Comparison of ENCODE assay signal across 10 mouse cellular contexts in the genomic region with DNA sequence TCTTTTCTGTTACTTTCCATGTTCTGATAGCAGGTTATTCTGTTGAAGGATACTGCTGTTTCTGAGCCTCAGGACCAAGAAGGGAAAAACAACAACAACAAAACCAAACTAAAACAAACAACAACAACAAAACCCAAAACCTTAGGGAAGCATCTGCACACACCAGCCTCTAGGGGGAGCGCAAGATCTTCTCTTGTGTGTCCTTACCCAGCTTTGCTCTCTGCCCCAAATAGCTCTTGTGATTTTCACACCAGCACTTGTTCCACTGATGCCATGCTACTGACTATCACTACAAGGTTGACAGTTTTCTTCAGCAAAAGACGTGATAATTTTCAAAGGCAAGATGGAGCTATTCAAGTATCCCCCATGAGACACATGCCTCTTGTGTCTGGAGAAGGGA. TPM values are rescaled to one million over a fixed set of nuclear protein-coding genes. Genes with fewer than 3 reads are reported as not detected.
DNase-seq lines count a peak whose midpoint lies in the region; ATAC-seq and TF ChIP-seq lines count a peak whose summit lies in the region.
"Had no signal": no experiment of that assay in that cellular context is flagged by ENCODE, and none has a peak within 500 bp of the region (broad histone marks: within the 10 kb centered on the region; RNA-seq: fewer than 3 reads in every experiment).

No protein-coding gene starts in this region.

- H3K4me3 ChIP-seq in forebrain, embryonic 10.5 days, result no peak overlapping the region
- no peak overlapping the region for H3K4me3 ChIP-seq in forebrain, embryonic 16.5 days (replicated peaks; ENCODE audit: low read length)
- no peak overlapping the region for H3K4me3 ChIP-seq in midbrain, postnatal 0 days (ENCODE audit: low read depth, low read length)
- H3K4me3 ChIP-seq: heart, embryonic 15.5 days had no signal

- H3K27ac ChIP-seq in forebrain, embryonic 10.5 days, result no peak overlapping the region
- no peak overlapping the region for H3K27ac ChIP-seq in forebrain, embryonic 16.5 days (ENCODE audit: low read length)
- no peak overlapping the region for H3K27ac ChIP-seq in midbrain, postnatal 0 days (ENCODE audit: low read depth, low read length)
- H3K27ac ChIP-seq: heart, embryonic 15.5 days had no signal

- 18% methylated on average over 2 of the region's 2 CpGs for WGBS in forebrain, embryonic 10.5 days
- WGBS in forebrain, embryonic 16.5 days, result 11% methylated on average over 2 of the region's 2 CpGs
- WGBS in midbrain, postnatal 0 days, result 17% methylated on average over 2 of the region's 2 CpGs

- TF ChIP-seq CTCF in midbrain, postnatal 0 days (IDR thresholded peaks at IDR 0.05), result peak; percentile 72

- ATAC-seq in forebrain, embryonic 16.5 days, result no peak
- no peak for ATAC-seq in midbrain, postnatal 0 days (ENCODE audit: low FRiP score)

- H3K4me1 ChIP-seq in forebrain, embryonic 10.5 days, result no peaks in the 10 kb centered on the region
- H3K4me1 ChIP-seq in forebrain, embryonic 16.5 days (replicated peaks; ENCODE audit: control insufficient read depth, insufficient read depth, low read length), result no peaks in the 10 kb centered on the region
- H3K4me1 ChIP-seq in midbrain, postnatal 0 days (ENCODE audit: insufficient read depth, low read length), result no peaks in the 10 kb centered on the region
- H3K4me1 ChIP-seq: heart, embryonic 15.5 days had no signal

- peak; percentile 23 for DNase-seq in forebrain, embryonic 10.5 days (ENCODE audit: extremely low spot score, low spot score)
- peak; percentile 43 for DNase-seq in testis, postnatal 10 days (ENCODE audit: low spot score)
- DNase-seq in testis, postnatal 14 days (ENCODE audit: low spot score), result no peak
- peak; percentile 77 for DNase-seq in embryo, embryonic 11 days
- DNase-seq in kidney, postnatal 25 days, result peak; percentile 40 to 45
- peak; percentile 62 for DNase-seq in midbrain, postnatal 0 days (ENCODE audit: low spot score)
- DNase-seq in spleen, postnatal 36 days (ENCODE audit: low spot score in 2 of 2), result no peak

- no peaks in the 10 kb centered on the region for H3K9me3 ChIP-seq in forebrain, embryonic 10.5 days
- H3K9me3 ChIP-seq in forebrain, embryonic 16.5 days (ENCODE audit: control insufficient read depth, low read length), result no peaks in the 10 kb centered on the region
- no peaks in the 10 kb centered on the region for H3K9me3 ChIP-seq in midbrain, postnatal 0 days (ENCODE audit: low read length)
- H3K9me3 ChIP-seq: heart, embryonic 15.5 days had no signal

- no peak overlapping the region for H3K4me2 ChIP-seq in forebrain, embryonic 16.5 days (ENCODE audit: low read length)
- no peak overlapping the region for H3K4me2 ChIP-seq in midbrain, postnatal 0 days (ENCODE audit: low read depth, low read length, poor library complexity, severe bottlenecking)
- H3K4me2 ChIP-seq: heart, embryonic 15.5 days had no signal

- no peaks in the 10 kb centered on the region for H3K36me3 ChIP-seq in forebrain, embryonic 10.5 days (replicated peaks)
- H3K36me3 ChIP-seq in forebrain, embryonic 16.5 days (ENCODE audit: control insufficient read depth, insufficient read depth), result no peaks in the 10 kb centered on the region
- no peaks in the 10 kb centered on the region for H3K36me3 ChIP-seq in midbrain, postnatal 0 days (ENCODE audit: insufficient read depth, low read length)
- H3K36me3 ChIP-seq: heart, embryonic 15.5 days had no signal

- no peak overlapping the region for H3K9ac ChIP-seq in forebrain, embryonic 16.5 days (replicated peaks; ENCODE audit: low read depth, low read length)
- H3K9ac ChIP-seq in midbrain, postnatal 0 days (replicated peaks; ENCODE audit: low read length, poor library complexity, severe bottlenecking), result no peak overlapping the region
- H3K9ac ChIP-seq: heart, embryonic 15.5 days had no signal

- H3K27me3 ChIP-seq in forebrain, embryonic 10.5 days (ENCODE audit: poor library complexity, severe bottlenecking), result no peaks in the 10 kb centered on the region
- H3K27me3 ChIP-seq in forebrain, embryonic 16.5 days (replicated peaks; ENCODE audit: control insufficient read depth, insufficient read depth, low read length), result no peaks in the 10 kb centered on the region
- H3K27me3 ChIP-seq in midbrain, postnatal 0 days (ENCODE audit: insufficient read depth, low read length), result no peaks in the 10 kb centered on the region
- H3K27me3 ChIP-seq: heart, embryonic 15.5 days had no signal

RNA-seq across cellular contexts. Expression of a gene that starts 59.8 kb away (rescaled TPM):
- 0.37 and 0.43 TPM in 2 replicates for polyA plus RNA-seq in forebrain, embryonic 10.5 days (2016; fragmentation: Nextera tagmentation; extraction: Ambion mirVana)
- polyA plus RNA-seq in forebrain, embryonic 16.5 days (2015; fragmentation: Nextera tagmentation; extraction: Ambion mirVana), result 10.1 and 13.4 TPM in 2 replicates
- 41.8 and 48.9 TPM in 2 replicates for total RNA-seq in midbrain, postnatal 0 days (2014; rRNA removed)
- polyA plus RNA-seq in midbrain, postnatal 0 days (2015; fragmentation: Nextera tagmentation; extraction: Ambion mirVana), result 8.4 and 11.0 TPM in 2 replicates
- total RNA-seq: neutrophil, adult 5-6 weeks had no signal
- polyA plus RNA-seq: heart, embryonic 15.5 days had no signal

Comparison
In these comparisons a context has a peak if more than half of its experiments do, and no peak if none do; other contexts are left out.
1. DNase-seq: peak in forebrain, embryonic 10.5 days (single experiment), testis, postnatal 10 days (single experiment), embryo, embryonic 11 days (single experiment), kidney, postnatal 25 days (2 of 2) and midbrain, postnatal 0 days (single experiment); none in testis, postnatal 14 days (single experiment) and spleen, postnatal 36 days (0 of 2).